Mouse (Mus musculus) CH12.LX (cell line): ENCODE results near the gene Runx2. TPM values are rescaled to one million over a fixed set of nuclear protein-coding genes. Genes with fewer than 3 reads are reported as not detected.
A peak's percentile ranks its signal among the peaks of the same experiment; 100 is the strongest.

Experiments used
- DNase-seq: peaks from one replicate; pipeline ENCODE4 v3.0.0-alpha.2; 2013; ENCODE audit errors: extremely low read depth
- H3K27ac ChIP-seq: 2 replicates; pipeline ENCODE4 v1.5.1; 2012; ENCODE audit warnings: low read depth, mild to moderate bottlenecking, control low read depth, moderate library complexity; ENCODE audit not compliant: insufficient read depth
- H3K27me3 ChIP-seq: replicated peaks from 2 replicates; pipeline ENCODE3; 2012; ENCODE audit warnings: inconsistent platforms
- H3K36me3 ChIP-seq, 2 experiments: replicated peaks in 1 of 2; 2 replicates each; pipeline versions ENCODE3 to v1.6.1; 2012; ENCODE audit warnings: inconsistent platforms in 1 of 2, low read length in 1 of 2, mild to moderate bottlenecking in 1 of 2, mixed read lengths in 1 of 2, moderate library complexity in 1 of 2; ENCODE audit not compliant: control insufficient read depth in 1 of 2, insufficient read depth in 1 of 2
- H3K4me1 ChIP-seq, 2 experiments: 2 replicates each; pipeline ENCODE4 v1.6.1; 2012; ENCODE audit warnings: inconsistent platforms in 1 of 2, moderate library complexity in 1 of 2; ENCODE audit not compliant: insufficient read depth in 2 of 2, control insufficient read depth in 1 of 2
- H3K4me2 ChIP-seq: 2 replicates; pipeline ENCODE4 v1.6.1; 2012; ENCODE audit warnings: low read depth, mild to moderate bottlenecking, control low read depth; ENCODE audit not compliant: poor library complexity, insufficient read depth, severe bottlenecking
- H3K4me3 ChIP-seq, 3 experiments: fragments of 150-350 bp in 1 of 3; sonication (generic) in 1 of 3; replicated peaks in 1 of 3; 2 replicates each; pipeline versions ENCODE3 to v1.5.1; 2011 to 2012; ENCODE audit warnings: low read depth in 2 of 3, low read length in 2 of 3, mild to moderate bottlenecking in 2 of 3, moderate library complexity in 2 of 3, control low read depth in 1 of 3, improper control_type of control experiment in 1 of 3, inconsistent platforms in 1 of 3, mixed read lengths in 1 of 3; ENCODE audit not compliant: poor library complexity in 1 of 3
- H3K79me2 ChIP-seq: replicated peaks from 2 replicates; pipeline ENCODE4 v1.6.1; 2012; ENCODE audit warnings: mild to moderate bottlenecking, moderate library complexity; ENCODE audit not compliant: control insufficient read depth, poor library complexity, insufficient read depth, severe bottlenecking; ENCODE audit errors: extremely low read depth
- H3K9ac ChIP-seq: 2 replicates; pipeline ENCODE4 v1.6.1; 2012; ENCODE audit warnings: low read depth, mild to moderate bottlenecking, control low read depth, moderate library complexity; ENCODE audit not compliant: insufficient read depth
- H3K9me3 ChIP-seq: replicated peaks from 2 replicates; pipeline ENCODE3; 2012; ENCODE audit warnings: low read length, inconsistent platforms, mixed read lengths
- BHLHE40 ChIP-seq: IDR thresholded peaks from 2 replicates; pipeline ENCODE4 v1.6.1; 2011; ENCODE audit warnings: mild to moderate bottlenecking, low read depth, low read length, improper control_type of control experiment
- EP300 ChIP-seq: IDR thresholded peaks from 2 replicates; pipeline ENCODE4 v1.6.1; 2011; ENCODE audit warnings: low read length, improper control_type of control experiment
- ETS1 ChIP-seq: conservative IDR thresholded peaks from 2 replicates; pipeline ENCODE4 v1.6.1; 2012; ENCODE audit warnings: low read depth, mild to moderate bottlenecking, inconsistent platforms, low read length, improper control_type of control experiment, moderate library complexity
- GABPA ChIP-seq: IDR thresholded peaks from 2 replicates; pipeline ENCODE4 v1.6.1; 2012; ENCODE audit warnings: low read depth, low read length, improper control_type of control experiment, inconsistent platforms; ENCODE audit not compliant: insufficient replicate concordance
- HCFC1 ChIP-seq: IDR thresholded peaks from 2 replicates; pipeline ENCODE4 v1.6.1; 2012; ENCODE audit warnings: low read depth, mild to moderate bottlenecking, inconsistent platforms, low read length, improper control_type of control experiment
- JUN ChIP-seq: IDR thresholded peaks from 2 replicates; pipeline ENCODE4 v1.6.1; 2011; ENCODE audit warnings: low read depth, mild to moderate bottlenecking, low read length, improper control_type of control experiment, moderate library complexity; ENCODE audit not compliant: insufficient read depth
- MAFK ChIP-seq: IDR thresholded peaks from 2 replicates; pipeline ENCODE4 v1.6.1; 2011; ENCODE audit warnings: low read length, improper control_type of control experiment; ENCODE audit not compliant: insufficient replicate concordance
- MAX ChIP-seq: IDR thresholded peaks from 2 replicates; pipeline ENCODE4 v1.6.1; 2011; ENCODE audit warnings: low read length, improper control_type of control experiment
- MEF2A ChIP-seq: IDR thresholded peaks from 2 replicates; pipeline ENCODE4 v1.6.1; 2014; ENCODE audit warnings: low read depth, mild to moderate bottlenecking, inconsistent platforms, low read length, improper control_type of control experiment, borderline replicate concordance
- PAX5 ChIP-seq: IDR thresholded peaks from 2 replicates; pipeline ENCODE4 v1.6.1; 2012; ENCODE audit warnings: low read length, inconsistent platforms, mixed read lengths
- POLR2AphosphoS2 ChIP-seq: IDR thresholded peaks from 2 replicates; pipeline ENCODE4 v1.6.1; 2011; ENCODE audit warnings: low read depth, low read length, improper control_type of control experiment
- RCOR1 ChIP-seq: conservative IDR thresholded peaks from 2 replicates; pipeline ENCODE4 v1.6.1; 2012; ENCODE audit warnings: low read depth, mild to moderate bottlenecking, inconsistent platforms, low read length, improper control_type of control experiment
- SIN3A ChIP-seq: IDR thresholded peaks from 2 replicates; pipeline ENCODE4 v1.6.1; 2012; ENCODE audit warnings: low read length, improper control_type of control experiment, inconsistent platforms
- SMC3 ChIP-seq: IDR thresholded peaks from 2 replicates; pipeline ENCODE4 v1.6.1; 2011; ENCODE audit warnings: low read depth, low read length, improper control_type of control experiment
- TBP ChIP-seq: conservative IDR thresholded peaks from 2 replicates; pipeline ENCODE4 v1.6.1; 2011; ENCODE audit warnings: low read depth, low read length, improper control_type of control experiment
- USF1 ChIP-seq: IDR thresholded peaks from 2 replicates; pipeline ENCODE4 v1.6.1; 2014; ENCODE audit warnings: low read depth, mild to moderate bottlenecking, inconsistent platforms, low read length, improper control_type of control experiment
- USF2 ChIP-seq: conservative IDR thresholded peaks from 2 replicates; pipeline ENCODE4 v1.6.1; 2011; ENCODE audit warnings: low read depth, low read length, improper control_type of control experiment
- ZKSCAN1 ChIP-seq: IDR thresholded peaks from 2 replicates; pipeline ENCODE4 v1.6.1; 2012; ENCODE audit warnings: low read depth, inconsistent platforms, low read length, improper control_type of control experiment, borderline replicate concordance
- ZMIZ1 ChIP-seq: IDR thresholded peaks from 2 replicates; pipeline ENCODE4 v1.6.1; 2012; ENCODE audit warnings: low read depth, mild to moderate bottlenecking, inconsistent platforms, low read length, improper control_type of control experiment
- dilution Hi-C: fragments of 300-500 bp; cut with MboI; formaldehyde crosslinking; loops from 2 replicates; pipeline ENCODE4 v1.14.3; 2020; ENCODE audit warnings: low sequenced_read_pairs; ENCODE audit not compliant: extremely low pct_unique_long_range_greater_than_20kb, extremely low pct_ligation_motif_present
- in situ Hi-C: fragments of 300-500 bp; cut with MboI; formaldehyde crosslinking; loops from 3 replicates; pipeline ENCODE4 v1.14.3; 2019; ENCODE audit warnings: low sequenced_read_pairs, low pct_ligation_motif_present, low pct_unique_long_range_greater_than_20kb, mixed read lengths
- polyA plus RNA-seq: library from polyadenylated mRNA; unstranded; fragments of >175 nt; gene quantifications from 2 replicates; pipeline ENCODE4 v1.2.1, GENCODE M21; 2012; ENCODE audit warnings: low read depth; ENCODE audit not compliant: insufficient read length
- total RNA-seq, 2 experiments: library from RNA; depleted of rRNA; stranded (reverse); fragments of 300-350 nt in 1 of 2; fragments of >200 nt in 1 of 2; gene quantifications; 2 replicates each; pipeline ENCODE4 v1.2.3; 2012 to 2014

Runx2 gene
- total and polyA plus RNA-seq, 3 experiments: 0.70 to 1.4 (median 1.1) TPM

DNA sequence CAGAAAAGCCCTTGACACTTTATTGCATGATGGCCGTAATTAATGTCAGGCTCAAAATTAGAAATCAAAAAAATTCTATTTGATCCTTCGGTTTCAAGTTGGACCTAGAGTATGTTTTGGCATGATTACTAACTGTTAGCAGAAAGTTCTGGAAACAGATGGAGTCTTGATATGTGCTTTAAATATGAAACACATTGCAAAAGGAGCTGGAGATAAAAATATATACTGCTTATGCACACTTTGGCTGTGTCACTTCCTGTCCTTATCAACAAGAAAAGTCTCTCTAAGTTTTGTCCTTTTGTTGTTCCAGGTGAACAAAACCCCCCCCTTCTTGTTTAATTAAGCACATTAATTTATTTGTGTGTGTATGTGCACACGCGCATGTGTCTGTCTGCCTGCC is 183.0 kb downstream of the Runx2 start:
- H3K9me3 ChIP-seq: no peaks in the 10 kb centered on the region
- TF ChIP-seq MAFK (no peak), TBP (no peak), ZMIZ1 (no peak), SIN3A (no peak), EP300 (no peak), MAX (no peak), MEF2A (no peak), HCFC1 (no peak), POLR2AphosphoS2 (no peak), RCOR1 (no peak), SMC3 (no peak), ETS1 (no peak), ZKSCAN1 (no peak), GABPA (no peak), PAX5 (no peak), USF2 (no peak), USF1 (no peak), JUN (no peak)
- H3K9ac ChIP-seq: no peak overlapping the region
- in situ Hi-C loops (no loop called here), dilution Hi-C loops (no loop called here)
- H3K36me3 ChIP-seq: no peaks in the 10 kb centered on the region
- no peak overlapping the region for H3K4me3 ChIP-seq
- H3K27ac ChIP-seq: no peak overlapping the region
- no peak overlapping the region for H3K4me2 ChIP-seq
- H3K79me2 ChIP-seq: no peaks in the 10 kb centered on the region
- H3K27me3 ChIP-seq: no peaks in the 10 kb centered on the region
- H3K4me1 ChIP-seq: peaks cover 12 to 19% of the 10 kb centered on the region in 2 experiments
- no peak for DNase-seq

GRCm38 (mm10) chr17:44627317-44627716 is 187.3 kb downstream of the Runx2 start:
- no peaks in the 10 kb centered on the region for H3K27me3 ChIP-seq
- TF ChIP-seq POLR2AphosphoS2 (no peak), BHLHE40 (peak; percentile 52), PAX5 (no peak), GABPA (no peak)
- DNase-seq: no peak
- no peaks in the 10 kb centered on the region for H3K79me2 ChIP-seq
- peaks cover 12 to 19% of the 10 kb centered on the region in 2 experiments for H3K4me1 ChIP-seq
- peaks cover 2% of the 10 kb centered on the region for H3K9me3 ChIP-seq
- H3K27ac ChIP-seq: no peak overlapping the region
- in situ Hi-C loops: no loop called here
- no peak overlapping the region for H3K4me3 ChIP-seq
- no peak overlapping the region for H3K4me2 ChIP-seq
- H3K36me3 ChIP-seq: peaks cover 0 to 3% of the 10 kb centered on the region in 2 experiments
- dilution Hi-C loops: no loop called here
- no peak overlapping the region for H3K9ac ChIP-seq
